Mouse (Mus musculus) 3T3-L1 (cell line): ENCODE measurements around the gene Plk5.
"Not testable (repeated sequence)": the region's sequence is repeated elsewhere in the genome, so short reads cannot be mapped to it uniquely, and the experiment has no call there.

Experiments
- DNase-seq: peaks from one replicate; pipeline ENCODE4 v3.0.0-alpha.2; 2015; ENCODE audit warnings: low read depth, low spot score

Gene Plk5

GRCm38 (mm10) chr10:80330888-80331287 is 25.4 kb upstream of the Plk5 start:
- DNase-seq, result no peak

GRCm38 (mm10) chr10:80331636-80332524 is 24.4 kb upstream of the Plk5 start:
- no peak for DNase-seq

- no peak for DNase-seq
Measured at GRCm38 (mm10) chr10:80332525-80332989, 23.7 kb upstream of the Plk5 start.

GRCm38 (mm10) chr10:80336263-80336662 is 20.0 kb upstream of the Plk5 start:
- DNase-seq, result no peak

GRCm38 (mm10) chr10:80339941-80340750 is 16.1 kb upstream of the Plk5 start:
- peak; percentile 85 for DNase-seq

GRCm38 (mm10) chr10:80341026-80341425 is 15.2 kb upstream of the Plk5 start:
- no peak for DNase-seq

GRCm38 (mm10) chr10:80341491-80342304 is 14.6 kb upstream of the Plk5 start:
- DNase-seq, result no peak

- no peak for DNase-seq
Measured at GRCm38 (mm10) chr10:80342305-80342748, 13.9 kb upstream of the Plk5 start.

- no peak for DNase-seq
Measured at GRCm38 (mm10) chr10:80342749-80343424, 13.4 kb upstream of the Plk5 start.

GRCm38 (mm10) chr10:80343425-80343895 is 12.8 kb upstream of the Plk5 start:
- no peak for DNase-seq

- no peak for DNase-seq
Measured at GRCm38 (mm10) chr10:80344131-80344661, 12.1 kb upstream of the Plk5 start.

- DNase-seq, result no peak
Measured at GRCm38 (mm10) chr10:80345122-80345521, 11.1 kb upstream of the Plk5 start.

GRCm38 (mm10) chr10:80345929-80346328 is 10.3 kb upstream of the Plk5 start:
- DNase-seq, result not testable (repeated sequence)

GRCm38 (mm10) chr10:80347514-80347967 is 8.7 kb upstream of the Plk5 start:
- DNase-seq, result peak; percentile 54

GRCm38 (mm10) chr10:80348244-80348781 is 7.9 kb upstream of the Plk5 start, which contains the start of gene Adamtsl5:
Gene Adamtsl5 (minus strand): TSS chr10:80348412.
- peak; percentile 67 for DNase-seq

- no peak for DNase-seq
Measured at GRCm38 (mm10) chr10:80348981-80349380, 7.3 kb upstream of the Plk5 start.

- DNase-seq, result peak; percentile 95
Measured at GRCm38 (mm10) chr10:80350292-80350691, 6.0 kb upstream of the Plk5 start.

- no peak for DNase-seq
Measured at GRCm38 (mm10) chr10:80351896-80352295, 4.4 kb upstream of the Plk5 start.

- no peak for DNase-seq
Measured at GRCm38 (mm10) chr10:80352727-80353126, 3.5 kb upstream of the Plk5 start.

- no peak for DNase-seq
Measured at GRCm38 (mm10) chr10:80355431-80355830, 828 bp upstream of the Plk5 start.
